Mouse (Mus musculus) forebrain, embryonic 15.5 days (tissue): ENCODE results near the gene Noxo1. TPM values are rescaled to one million over a fixed set of nuclear protein-coding genes. Genes with fewer than 3 reads are reported as not detected.
A peak's percentile ranks its signal among the peaks of the same experiment; 100 is the strongest.
"Not testable (repeated sequence)": the region's sequence is repeated elsewhere in the genome, so short reads cannot be mapped to it uniquely, and the experiment has no call there.

Experiments used
- ATAC-seq: fragments of 200-750 bp; cut with Nextera tagmentation; replicated peaks from 2 replicates; pipeline ENCODE4 v1.8.0; 2017; ENCODE audit warnings: mild to moderate bottlenecking, moderate TSS enrichment, moderate library complexity
- H3K27ac ChIP-seq: fragments of 300-500 bp; sonication (generic); replicated peaks from 2 replicates; pipeline ENCODE4 v1.5.1; 2015; ENCODE audit warnings: mild to moderate bottlenecking, inconsistent platforms
- H3K27me3 ChIP-seq: fragments of 300-500 bp; sonication (generic); 2 replicates; pipeline ENCODE4 v1.6.1; 2015; ENCODE audit warnings: inconsistent platforms
- H3K36me3 ChIP-seq: fragments of 300-500 bp; sonication (generic); 2 replicates; pipeline ENCODE4 v1.6.1; 2015; ENCODE audit warnings: mild to moderate bottlenecking, inconsistent platforms
- H3K4me1 ChIP-seq: fragments of 300-500 bp; sonication (generic); 2 replicates; pipeline ENCODE4 v1.6.1; 2015; ENCODE audit warnings: inconsistent platforms
- H3K4me2 ChIP-seq: fragments of 300-500 bp; sonication (generic); replicated peaks from 2 replicates; pipeline ENCODE4 v1.6.1; 2015; ENCODE audit warnings: mild to moderate bottlenecking, inconsistent platforms
- H3K4me3 ChIP-seq: fragments of 300-500 bp; sonication (generic); 2 replicates; pipeline ENCODE4 v1.5.1; 2015; ENCODE audit warnings: mild to moderate bottlenecking, inconsistent platforms
- H3K9ac ChIP-seq: fragments of 300-500 bp; sonication (generic); replicated peaks from 2 replicates; pipeline ENCODE4 v1.6.1; 2015; ENCODE audit warnings: mild to moderate bottlenecking, inconsistent platforms
- H3K9me3 ChIP-seq: fragments of 300-500 bp; sonication (generic); 2 replicates; pipeline ENCODE4 v1.6.1; 2016; ENCODE audit warnings: inconsistent platforms
- WGBS: fragments of 180-500 bp; shearing (Covaris S2); methylation state at CpG from one replicate; pipeline ENCODE4 v1.1.7; 2015; ENCODE audit warnings: mixed read lengths; 5-methylcytosine and 5-hydroxymethylcytosine counted together
- polyA plus RNA-seq: library from polyadenylated mRNA; unstranded; fragments of >200 nt; fragmentation: Nextera tagmentation; extraction: Ambion mirVana; gene quantifications from 2 replicates; pipeline ENCODE4 v1.2.1, GENCODE M21; 2015

Gene Noxo1
- polyA plus RNA-seq, 1 experiment from 2014 or later = 2.0 TPM

DNA sequence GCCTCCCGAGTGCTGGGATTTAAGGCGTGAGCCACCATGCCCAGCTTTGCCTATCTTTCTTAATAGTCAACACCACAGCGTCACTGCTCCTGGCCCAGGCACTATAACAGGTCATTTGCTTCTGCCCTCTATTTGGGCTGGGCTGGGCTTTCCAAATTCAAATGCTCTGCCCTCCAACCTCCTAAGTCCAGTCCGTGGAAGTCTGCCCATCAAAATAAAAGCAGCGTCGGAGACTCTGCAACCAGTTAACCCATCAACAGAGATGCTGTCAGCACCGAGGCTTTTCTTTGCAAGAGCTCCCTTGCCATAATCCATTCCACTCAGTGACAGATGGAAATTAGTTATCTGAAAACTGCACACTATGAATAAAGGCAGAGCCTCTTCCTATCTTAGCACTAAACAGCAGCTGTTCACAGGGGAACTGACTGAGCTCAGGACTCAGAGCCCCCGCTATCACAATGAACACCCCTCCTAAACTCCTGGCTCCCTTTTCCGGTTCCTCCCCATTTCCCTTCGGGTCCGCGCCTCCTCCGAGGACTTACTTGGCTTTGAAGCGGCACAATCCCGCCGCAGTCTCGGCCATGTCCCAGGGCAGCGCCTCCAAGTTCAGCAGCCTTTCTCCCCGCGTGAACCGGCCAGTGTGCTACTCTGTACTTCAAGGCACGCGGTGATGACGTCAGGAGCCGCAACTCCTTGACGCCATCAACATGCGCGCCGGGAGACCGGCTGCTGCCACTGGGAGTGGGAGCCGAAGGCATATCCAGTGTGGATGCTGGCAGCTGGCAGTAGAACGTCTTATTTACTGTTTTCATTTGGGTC lies 11.2 kb downstream of the Noxo1 start, which contains the start of gene Tbl3:
TSS of gene Tbl3 (minus strand) at position 679 of the 819 bp plus-strand sequence.
- peak within 1 kb of the TSS; percentile 57 for H3K9ac ChIP-seq
- peak within 1 kb of the TSS; percentile 61 for H3K4me2 ChIP-seq
- WGBS = 4% methylated on average over 32 of the region's 32 CpGs
- peaks cover 20% of the 10 kb centered on the region for H3K4me1 ChIP-seq
- peak within 1 kb of the TSS; percentile 80 for H3K27ac ChIP-seq
- H3K27me3 ChIP-seq = no peaks in the 10 kb centered on the region
- peak; percentile 92 for ATAC-seq
- H3K36me3 ChIP-seq = peaks cover 26% of the 10 kb centered on the region
- H3K9me3 ChIP-seq = no peaks in the 10 kb centered on the region
- peak within 1 kb of the TSS; percentile 64 for H3K4me3 ChIP-seq

DNA sequence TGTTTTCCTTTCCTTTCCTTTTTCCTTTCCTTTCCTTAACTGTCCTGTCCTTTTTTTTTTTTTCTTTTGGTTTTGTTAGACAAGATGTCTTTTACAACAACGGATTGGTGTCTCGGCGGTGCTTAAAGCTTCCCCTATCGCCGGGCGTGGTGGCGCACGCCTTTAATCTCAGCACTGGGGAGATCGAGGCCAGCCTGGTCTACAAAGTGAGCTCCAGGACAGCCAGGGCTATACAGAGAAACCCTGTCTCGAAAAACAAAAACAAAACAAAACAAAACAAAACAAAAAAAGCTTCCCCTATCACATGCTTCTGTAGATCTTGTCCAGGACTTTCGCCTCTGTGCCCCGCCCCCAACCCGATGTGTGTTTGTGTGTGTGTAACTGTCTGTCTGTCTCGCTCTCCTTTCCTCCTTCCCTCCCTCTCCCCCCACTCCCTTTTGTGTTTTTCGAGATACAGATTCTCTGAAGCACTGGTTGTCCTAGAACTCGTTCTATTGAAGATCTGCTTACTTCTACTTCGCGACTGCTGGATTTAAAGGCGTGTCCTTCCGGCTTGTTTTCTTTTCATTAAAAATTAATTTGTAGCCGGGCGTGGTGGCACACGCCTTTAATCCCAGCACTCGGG lies 11.9 kb downstream of the Noxo1 start:
- peak; percentile 72 for ATAC-seq
- H3K27ac ChIP-seq = peak overlapping the region; percentile 80
- H3K4me3 ChIP-seq = peak overlapping the region; percentile 64
- peak overlapping the region; percentile 57 for H3K9ac ChIP-seq
- no peaks in the 10 kb centered on the region for H3K27me3 ChIP-seq
- H3K9me3 ChIP-seq = no peaks in the 10 kb centered on the region
- 6% methylated on average over 24 of the region's 24 CpGs for WGBS
- H3K36me3 ChIP-seq = peaks cover 21% of the 10 kb centered on the region
- peak overlapping the region; percentile 61 for H3K4me2 ChIP-seq
- H3K4me1 ChIP-seq = peaks cover 20% of the 10 kb centered on the region

DNA sequence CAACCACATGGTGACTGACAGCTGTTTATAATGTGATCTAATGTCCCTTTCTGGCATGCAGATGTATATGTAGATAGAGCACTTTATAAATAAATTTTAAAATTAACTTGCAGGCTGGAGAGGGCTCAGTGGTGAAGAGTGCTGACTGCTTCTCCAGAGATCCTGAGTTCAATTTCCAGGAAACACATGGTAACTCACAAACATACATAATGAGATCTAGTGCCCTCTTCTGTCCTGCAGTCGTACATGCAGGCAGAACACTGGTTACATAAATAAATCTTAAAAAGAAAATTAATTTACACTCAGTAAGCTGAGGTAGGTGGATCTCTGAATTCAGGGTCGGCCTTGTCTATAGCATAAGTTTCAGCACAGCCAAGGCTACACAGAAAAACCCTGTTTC lies 12.6 kb downstream of the Noxo1 start:
- Histone ChIP-seq H3K4me1 (peaks cover 20% of the 10 kb centered on the region), H3K4me2 (no peak overlapping the region), H3K27me3 (no peaks in the 10 kb centered on the region), H3K36me3 (peaks cover 19% of the 10 kb centered on the region), H3K9me3 (no peaks in the 10 kb centered on the region), H3K27ac (no peak overlapping the region), H3K4me3 (no peak overlapping the region), H3K9ac (no peak overlapping the region)
- 36% methylated on average over 2 of the region's 2 CpGs for WGBS
- ATAC-seq = no peak

DNA sequence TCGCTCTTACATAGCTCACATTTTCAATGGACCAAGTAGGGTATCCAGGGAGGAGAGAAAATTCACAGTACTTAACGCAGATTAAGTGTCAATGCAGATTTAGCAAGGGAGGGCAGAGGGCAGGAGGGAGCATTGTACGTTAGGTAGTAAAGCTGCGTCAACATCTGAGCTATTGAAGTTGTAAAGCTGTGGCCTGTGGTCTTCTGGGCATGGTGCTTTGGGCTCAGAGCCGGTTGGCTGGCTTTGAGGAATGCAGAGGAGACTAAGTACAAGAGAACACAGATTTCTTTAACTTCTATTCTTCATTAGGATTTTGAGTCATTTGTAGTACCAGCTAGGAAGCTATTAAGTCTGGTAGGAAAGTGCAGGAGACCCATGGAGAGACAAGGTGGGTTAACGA lies 19.5 kb downstream of the Noxo1 start:
- Histone ChIP-seq H3K9me3 (no peaks in the 10 kb centered on the region), H3K4me3 (no peak overlapping the region), H3K27ac (no peak overlapping the region), H3K4me1 (peaks cover 10% of the 10 kb centered on the region), H3K36me3 (0 out of 2 replicates have a peak, but pooled peaks cover 3% of the 10 kb centered on the region), H3K9ac (no peak overlapping the region), H3K4me2 (no peak overlapping the region), H3K27me3 (no peaks in the 10 kb centered on the region)
- WGBS = 38% methylated on average over 6 of the region's 6 CpGs
- ATAC-seq = no peak

DNA sequence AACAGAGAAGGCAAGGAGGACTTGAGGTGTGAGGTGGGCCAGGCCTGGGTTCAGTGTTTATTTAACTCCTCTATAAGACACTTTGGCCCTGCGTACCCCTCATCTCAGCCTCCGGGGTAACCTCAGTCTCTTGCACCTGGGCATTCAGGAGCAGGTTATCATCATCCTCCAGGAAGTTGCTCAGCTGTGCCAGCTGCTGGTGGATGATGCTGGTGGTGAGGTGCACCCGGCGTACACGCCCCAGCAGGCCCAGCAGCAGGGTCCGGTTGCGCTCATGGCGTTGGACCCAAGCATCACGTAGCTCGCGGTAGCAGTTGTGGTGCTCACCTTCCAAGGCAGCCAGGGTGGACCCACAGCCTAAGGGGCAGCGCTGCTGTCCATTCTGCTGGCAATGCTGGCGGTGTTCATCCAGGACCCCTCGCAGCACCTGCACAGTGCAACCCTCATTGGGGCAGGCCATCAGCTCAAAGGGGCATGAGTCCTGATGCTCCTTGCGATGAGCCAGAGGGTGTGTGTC lies 20.2 kb downstream of the Noxo1 start:
- Histone ChIP-seq H3K9me3 (no peaks in the 10 kb centered on the region), H3K4me2 (no peak overlapping the region), H3K36me3 (0 out of 2 replicates have a peak, but pooled peaks cover 3% of the 10 kb centered on the region), H3K27ac (no peak overlapping the region), H3K27me3 (no peaks in the 10 kb centered on the region), H3K9ac (no peak overlapping the region), H3K4me3 (no peak overlapping the region), H3K4me1 (peaks cover 15% of the 10 kb centered on the region)
- no peak for ATAC-seq
- 95% methylated on average over 15 of the region's 15 CpGs for WGBS

DNA sequence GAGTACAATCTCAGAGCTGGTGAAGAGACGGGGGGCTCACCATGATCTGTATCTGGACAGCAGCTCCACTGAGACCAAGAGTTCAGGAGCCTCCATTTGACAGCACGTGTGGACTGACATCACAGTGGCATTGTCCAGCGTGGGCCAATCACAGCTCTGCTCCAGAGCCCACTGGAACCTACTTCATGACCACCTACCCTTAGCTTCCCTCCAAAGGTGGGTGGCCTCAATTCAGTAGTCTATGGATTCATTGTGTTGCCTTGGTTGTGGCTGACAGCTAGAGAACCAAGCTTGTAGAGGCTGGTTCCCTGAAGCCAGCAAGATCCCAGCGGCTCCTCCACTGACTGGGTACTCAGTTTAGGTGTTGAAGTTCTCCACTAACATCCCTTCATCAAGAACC lies 21.9 kb downstream of the Noxo1 start, which contains the start of the genes Rnf151 and Rps2:
TSS of gene Rnf151 (minus strand) at position 121 of the 400 bp plus-strand sequence.
TSS of gene Rps2 (plus strand) at position 174 of the 400 bp plus-strand sequence.
- WGBS = 81% methylated on average over 4 of the region's 4 CpGs
- peak within 1 kb of the TSS; percentile 88 for H3K4me3 ChIP-seq
- no peak for ATAC-seq
- no peak within 1 kb of the TSS for H3K27ac ChIP-seq
- peak within 1 kb of the TSS; percentile 67 for H3K4me2 ChIP-seq
- H3K27me3 ChIP-seq = no peaks in the 10 kb centered on the region
- peaks cover 31% of the 10 kb centered on the region for H3K4me1 ChIP-seq
- H3K9ac ChIP-seq = no peak within 1 kb of the TSS
- H3K36me3 ChIP-seq = peaks cover 18% of the 10 kb centered on the region
- no peaks in the 10 kb centered on the region for H3K9me3 ChIP-seq

DNA sequence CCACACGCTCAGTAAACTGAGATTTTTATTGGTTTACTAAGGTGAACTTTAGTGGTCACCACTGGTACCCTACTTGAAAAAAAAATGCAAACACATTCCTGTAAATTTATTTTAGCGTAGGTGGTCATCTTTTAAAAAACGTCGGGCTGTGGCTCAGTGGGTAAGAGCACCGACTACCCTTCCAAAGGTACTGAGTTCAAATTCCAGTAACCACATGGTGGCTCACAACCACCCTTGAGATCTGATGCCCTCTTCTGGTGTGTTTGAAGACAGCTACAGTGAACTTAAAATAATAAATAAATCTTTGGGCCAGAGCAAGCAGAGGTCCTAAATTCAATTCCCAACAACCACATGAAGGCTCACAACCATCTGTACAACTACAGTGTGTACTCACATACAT lies 22.9 kb downstream of the Noxo1 start:
- not testable (repeated sequence) for ATAC-seq
- WGBS = 73% methylated on average over 5 of the region's 5 CpGs

DNA sequence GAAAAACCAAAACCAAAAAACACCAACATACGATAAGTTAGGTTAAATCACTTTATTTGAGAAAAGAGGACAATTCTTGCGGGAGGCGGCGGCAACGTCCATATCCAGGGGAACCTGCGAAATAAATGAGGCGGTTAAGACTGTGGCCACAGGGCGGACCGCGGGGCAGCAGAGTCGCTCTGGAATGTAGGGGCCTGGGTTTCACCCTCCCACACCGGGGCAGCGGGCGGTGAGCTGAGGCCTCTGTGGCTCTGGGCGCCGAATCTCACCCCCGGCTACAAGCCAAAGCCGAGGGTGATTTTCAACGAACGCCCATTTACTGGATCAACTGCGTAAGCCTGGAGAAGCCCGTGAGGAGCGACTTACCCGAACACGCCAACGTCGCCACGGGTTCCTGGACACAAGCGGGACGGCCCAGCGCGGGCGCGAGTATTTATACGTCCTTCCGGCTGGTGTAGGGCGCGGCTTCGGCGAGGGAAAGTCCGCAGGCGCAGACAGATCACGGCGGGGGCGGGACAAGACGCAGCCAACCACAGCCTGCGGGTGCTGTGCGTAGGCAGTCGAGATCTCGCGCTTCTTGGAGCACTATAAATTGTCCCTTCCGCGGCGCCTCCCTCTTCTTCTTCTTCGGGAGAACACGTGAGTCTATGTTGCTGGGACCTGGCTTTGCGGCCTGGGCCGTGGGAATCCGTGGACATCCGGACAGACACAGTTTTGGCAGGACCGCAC lies 23.6 kb downstream of the Noxo1 start:
- no peaks in the 10 kb centered on the region for H3K9me3 ChIP-seq
- H3K4me2 ChIP-seq = peak overlapping the region; percentile 70
- peaks cover 40% of the 10 kb centered on the region for H3K4me1 ChIP-seq
- H3K4me3 ChIP-seq = peak overlapping the region; percentile 88
- no peaks in the 10 kb centered on the region for H3K27me3 ChIP-seq
- peak overlapping the region; percentile 95 for H3K9ac ChIP-seq
- peaks cover 18% of the 10 kb centered on the region for H3K36me3 ChIP-seq
- peak; percentile 99 for ATAC-seq
- peak overlapping the region; percentile 86 for H3K27ac ChIP-seq
- under 1% methylated on average over 61 of the region's 61 CpGs for WGBS

More for the DNA sequence above, 22.9 kb downstream of the Noxo1 start:
- H3K27me3 ChIP-seq, H3K9me3 ChIP-seq, H3K27ac ChIP-seq: not testable (repeated sequence)
- Histone ChIP-seq H3K4me1 (peaks cover 40% of the 10 kb centered on the region), H3K4me2 (peak overlapping the region; percentile 67), H3K36me3 (peaks cover 18% of the 10 kb centered on the region), H3K4me3 (peak overlapping the region; percentile 88), H3K9ac (peak overlapping the region; percentile 95)

DNA sequence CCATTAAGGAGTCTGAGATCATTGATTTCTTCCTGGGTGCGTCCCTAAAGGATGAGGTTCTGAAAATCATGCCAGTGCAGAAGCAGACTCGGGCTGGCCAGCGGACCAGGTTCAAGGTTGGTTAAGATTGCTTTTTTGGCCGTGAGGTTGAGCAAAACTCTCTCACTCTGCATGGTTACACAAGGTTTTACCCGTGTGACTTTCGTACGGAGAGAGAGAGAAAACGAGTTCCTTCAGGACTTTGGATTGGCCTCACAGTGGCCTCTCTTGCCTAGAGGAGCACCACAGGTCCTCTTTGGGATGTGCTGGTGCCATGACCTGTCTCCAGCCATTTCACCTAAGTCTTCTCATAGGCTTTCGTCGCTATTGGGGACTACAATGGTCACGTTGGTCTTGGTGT lies 24.6 kb downstream of the Noxo1 start:
- not testable (repeated sequence) for ATAC-seq, H3K27me3 ChIP-seq, H3K9me3 ChIP-seq
- WGBS = under 1% methylated on average over 11 of the region's 11 CpGs
- Histone ChIP-seq H3K27ac (peak overlapping the region; percentile 86; the same call in 1 of the 2 replicates), H3K36me3 (peaks cover 18% of the 10 kb centered on the region), H3K4me2 (peak overlapping the region; percentile 70), H3K4me3 (peak overlapping the region; percentile 88), H3K9ac (peak overlapping the region; percentile 77), H3K4me1 (peaks cover 40% of the 10 kb centered on the region)

DNA sequence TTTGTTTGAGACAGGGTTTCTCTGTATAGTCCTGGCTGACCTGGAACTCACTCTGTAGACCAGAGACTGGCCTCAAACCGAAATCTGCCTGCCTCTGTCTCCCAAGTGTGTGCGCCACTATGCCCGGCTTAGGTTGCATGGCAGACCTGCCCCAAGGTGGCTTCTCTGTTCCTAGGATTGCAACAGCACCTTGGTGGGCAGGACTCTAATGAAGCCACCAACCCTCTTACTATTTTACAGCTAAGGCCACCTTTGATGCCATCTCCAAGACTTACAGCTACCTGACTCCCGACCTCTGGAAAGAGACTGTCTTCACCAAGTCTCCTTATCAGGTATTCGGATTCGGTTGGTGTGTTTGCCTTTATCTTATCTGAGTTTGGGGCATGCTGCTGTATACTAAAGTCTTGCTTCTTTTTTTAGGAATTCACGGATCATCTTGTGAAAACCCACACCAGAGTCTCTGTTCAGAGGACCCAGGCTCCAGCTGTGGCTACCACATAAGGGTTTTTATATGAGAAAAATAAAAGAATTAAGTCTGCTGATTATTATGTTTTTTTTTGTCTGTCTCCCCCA lies 25.4 kb downstream of the Noxo1 start:
- peaks cover 18% of the 10 kb centered on the region for H3K36me3 ChIP-seq
- H3K9me3 ChIP-seq, ATAC-seq, H3K27me3 ChIP-seq, H3K27ac ChIP-seq: not testable (repeated sequence)
- H3K4me3 ChIP-seq = peak overlapping the region; percentile 88
- H3K4me2 ChIP-seq = peak overlapping the region; percentile 70
- 59% methylated on average over 7 of the region's 7 CpGs for WGBS
- H3K9ac ChIP-seq = peak overlapping the region; percentile 43
- H3K4me1 ChIP-seq = peaks cover 40% of the 10 kb centered on the region

DNA sequence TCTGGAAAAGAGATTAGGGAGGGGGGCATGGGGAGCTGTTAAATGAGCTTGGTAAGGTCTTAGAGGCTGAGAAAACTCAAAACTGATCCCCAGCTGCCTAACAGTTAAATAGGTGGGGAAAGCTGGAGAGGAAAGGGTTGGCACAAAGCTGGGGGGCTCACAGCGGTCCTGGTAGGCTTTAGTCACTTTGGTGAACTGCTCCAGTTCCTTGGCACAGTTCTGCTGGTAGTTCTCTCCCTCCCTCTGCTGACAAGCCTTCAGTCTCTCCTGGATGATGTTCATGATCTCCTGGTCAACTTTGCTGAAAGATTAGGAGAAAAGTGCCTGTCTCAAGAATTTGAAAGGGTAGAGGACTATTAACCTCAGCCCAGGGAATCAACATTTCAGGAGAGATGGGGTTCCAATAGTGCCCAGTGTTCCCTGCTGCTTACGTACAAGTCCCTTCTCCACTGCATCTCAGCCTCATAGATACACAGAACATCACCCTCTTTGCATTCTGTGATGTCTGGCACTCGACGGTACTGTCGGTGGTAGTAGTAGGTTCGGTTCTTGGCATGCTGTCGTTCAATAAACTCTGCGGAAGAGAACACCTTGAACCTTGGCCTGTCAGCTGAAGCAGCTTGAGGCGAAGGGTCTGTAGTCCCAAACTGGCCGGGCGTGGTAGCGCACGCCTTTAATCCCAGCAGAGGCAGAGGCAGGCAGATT lies 26.3 kb downstream of the Noxo1 start:
- Histone ChIP-seq H3K27me3 (no peaks in the 10 kb centered on the region), H3K36me3 (peaks cover 14% of the 10 kb centered on the region), H3K9ac (0 out of 2 replicates have a peak overlapping the region, but pooled peaks have one; percentile 8), H3K9me3 (no peaks in the 10 kb centered on the region), H3K4me3 (peak overlapping the region; percentile 3; the same call in 1 of the 2 replicates), H3K4me2 (no peak overlapping the region), H3K27ac (no peak overlapping the region), H3K4me1 (peaks cover 40% of the 10 kb centered on the region)
- 35% methylated on average over 13 of the region's 13 CpGs for WGBS
- no peak for ATAC-seq
